24 mouse cellular contexts compared by ENCODE assay signal in genomic region chr1:156954216-156954615, GRCm38 (mm10).
"Had no signal": no experiment of that assay in that cellular context is flagged by ENCODE, and none has a peak within 500 bp of the region (broad histone marks: within the 10 kb centered on the region; RNA-seq: fewer than 3 reads in every experiment).

No protein-coding gene starts in this region.

- ATAC-seq: hindbrain, postnatal 0 days; intestine, embryonic 16.5 days; liver, embryonic 12.5 days had no signal

- H3K4me1 ChIP-seq: hindbrain, embryonic 13.5 days; hindbrain, embryonic 15.5 days had no signal

- DNase-seq: gastrocnemius, postnatal 14 days; gastrocnemius, postnatal 36 days; heart, adult 18-20 months; heart, postnatal 10 days; heart, postnatal 36 days; kidney, adult 11 months; kidney, adult 2 months; kidney, adult 9 months; kidney, postnatal 14 days; kidney, postnatal 36 days; layer of hippocampus, adult 9-11 months; layer of hippocampus, postnatal 36 days; left cerebral cortex, postnatal 4 days had no signal

- H3K9me3 ChIP-seq: heart, embryonic 12.5 days; hindbrain, embryonic 13.5 days; hindbrain, embryonic 15.5 days; kidney, embryonic 15.5 days; limb, embryonic 13.5 days; limb, embryonic 15.5 days; liver, embryonic 12.5 days had no signal

- H3K27me3 ChIP-seq: heart, embryonic 12.5 days; hindbrain, embryonic 13.5 days; hindbrain, embryonic 15.5 days; kidney, embryonic 15.5 days; limb, embryonic 15.5 days had no signal

- H3K36me3 ChIP-seq: heart, embryonic 12.5 days; hindbrain, embryonic 13.5 days; hindbrain, embryonic 15.5 days; kidney, embryonic 15.5 days; limb, embryonic 13.5 days; limb, embryonic 15.5 days; liver, embryonic 12.5 days had no signal

- H3K4me2 ChIP-seq: heart, embryonic 12.5 days; hindbrain, embryonic 13.5 days; hindbrain, embryonic 15.5 days; kidney, embryonic 15.5 days; limb, embryonic 13.5 days; limb, embryonic 15.5 days; liver, embryonic 12.5 days had no signal

- H3K27ac ChIP-seq: hindbrain, embryonic 13.5 days; hindbrain, embryonic 15.5 days; hindbrain, postnatal 0 days; kidney, embryonic 15.5 days; kidney, postnatal 0 days; limb, embryonic 13.5 days; limb, embryonic 15.5 days; liver, embryonic 12.5 days; liver, embryonic 14.5 days had no signal

- H3K9ac ChIP-seq: heart, embryonic 12.5 days; hindbrain, embryonic 13.5 days; hindbrain, embryonic 15.5 days; kidney, embryonic 15.5 days; limb, embryonic 13.5 days; limb, embryonic 15.5 days; liver, embryonic 12.5 days; liver, embryonic 14.5 days had no signal

- H3K4me3 ChIP-seq: heart, embryonic 12.5 days; hindbrain, embryonic 13.5 days; hindbrain, embryonic 15.5 days; kidney, embryonic 15.5 days; limb, embryonic 13.5 days; limb, embryonic 15.5 days; liver, embryonic 12.5 days had no signal
